Mouse (Mus musculus) testis, adult 2 months (tissue): ENCODE data around the gene Coro1b.

Experiments used
- CTCF ChIP-seq: fragments of 200-500 bp; IDR thresholded peaks from 2 replicates; pipeline ENCODE4 v1.5.1; 2012; ENCODE audit warnings: low read depth, mild to moderate bottlenecking, inconsistent platforms, low read length, moderate library complexity; ENCODE audit not compliant: control insufficient read depth, insufficient read depth, insufficient replicate concordance
- POLR2A ChIP-seq: fragments of 200-500 bp; IDR thresholded peaks from 2 replicates; pipeline ENCODE4 v1.6.1; 2012; ENCODE audit warnings: low read depth, mild to moderate bottlenecking, inconsistent platforms, low read length, moderate library complexity; ENCODE audit not compliant: control insufficient read depth

DNA sequence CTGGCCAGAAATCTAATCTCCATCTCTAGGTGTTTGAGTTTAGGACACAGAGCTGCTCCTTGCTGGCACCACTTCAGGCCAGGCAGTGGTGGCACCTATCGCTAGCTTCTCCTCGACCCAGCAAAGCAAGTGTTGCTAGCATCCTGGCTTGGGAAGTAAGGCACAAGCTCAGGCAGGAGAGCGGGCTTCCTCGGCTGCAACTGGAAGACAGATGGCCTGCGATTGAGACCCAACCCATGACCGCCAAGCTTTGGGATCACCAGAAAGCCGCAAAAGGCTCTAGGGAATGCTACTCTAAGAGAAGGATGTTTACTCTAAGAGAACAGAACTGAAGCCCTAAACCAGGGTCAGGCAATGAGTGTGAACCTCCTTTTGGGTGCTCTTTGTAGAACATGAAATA is 19.0 kb upstream of the Coro1b start:
- TF ChIP-seq CTCF (no peak), POLR2A (no peak)
